Mouse (Mus musculus) liver, adult 2 months (tissue): ENCODE data around the gene Rag2. TPM values are rescaled to one million over a fixed set of nuclear protein-coding genes. Genes with fewer than 3 reads are reported as not detected.

Experiments used
- DNase-seq: peaks from one replicate; pipeline ENCODE4 v3.0.0-alpha.2; 2011; ENCODE audit warnings: low read depth, low spot score; ENCODE audit errors: extremely low read depth
- H3K27ac ChIP-seq: fragments of 200-500 bp; replicated peaks from 2 replicates; pipeline ENCODE4 v1.5.1; 2012; ENCODE audit warnings: low read depth, mild to moderate bottlenecking, control low read depth, inconsistent platforms, low read length; ENCODE audit not compliant: insufficient read depth
- H3K27me3 ChIP-seq: fragments of 200-500 bp; 2 replicates; pipeline ENCODE4 v1.6.1; 2012; ENCODE audit warnings: mild to moderate bottlenecking, moderate library complexity, low read length, inconsistent platforms; ENCODE audit not compliant: control insufficient read depth, insufficient read depth
- H3K36me3 ChIP-seq: fragments of 200-500 bp; 2 replicates; pipeline ENCODE4 v1.6.1; 2012; ENCODE audit warnings: low read length, inconsistent platforms; ENCODE audit not compliant: control insufficient read depth, insufficient read depth
- H3K4me1 ChIP-seq: fragments of 200-500 bp; 2 replicates; pipeline ENCODE4 v1.6.1; 2011; ENCODE audit warnings: low read length; ENCODE audit not compliant: control insufficient read depth, insufficient read depth
- H3K4me3 ChIP-seq: fragments of 200-500 bp; 2 replicates; pipeline ENCODE4 v1.5.1; 2011; ENCODE audit warnings: low read depth, mild to moderate bottlenecking, control low read depth, low read length, moderate library complexity; ENCODE audit not compliant: insufficient read depth
- H3K79me2 ChIP-seq: fragments of 200-500 bp; 2 replicates; pipeline ENCODE4 v1.6.1; 2012; ENCODE audit warnings: inconsistent platforms, mild to moderate bottlenecking, low read length, moderate library complexity; ENCODE audit not compliant: control insufficient read depth, insufficient read depth
- H3K9ac ChIP-seq: fragments of 200-500 bp; 2 replicates; pipeline ENCODE4 v1.6.1; 2012; ENCODE audit warnings: low read depth, mild to moderate bottlenecking, control low read depth, inconsistent platforms, low read length
- CTCF ChIP-seq: fragments of 200-500 bp; IDR thresholded peaks from 2 replicates; pipeline ENCODE4 v1.5.1; 2011; ENCODE audit warnings: low read depth, low read length, control low read depth
- POLR2A ChIP-seq: fragments of 200-500 bp; IDR thresholded peaks from 2 replicates; pipeline ENCODE4 v1.6.1; 2011; ENCODE audit warnings: low read length, control low read depth; ENCODE audit not compliant: insufficient read depth; ENCODE audit errors: extremely low read depth
- WGBS: fragments of 180-500 bp; shearing (Covaris S2); methylation state at CpG from one replicate; pipeline ENCODE4 v1.1.7; 2018; 5-methylcytosine and 5-hydroxymethylcytosine counted together
- polyA plus RNA-seq: library from polyadenylated mRNA; depleted of rRNA; stranded (reverse); fragments of >200 nt; gene quantifications from 2 replicates; pipeline ENCODE4 v1.2.3, GENCODE M21; 2012
- total RNA-seq: library from RNA; depleted of rRNA; stranded (reverse); fragments of >200 nt; gene quantifications from 2 replicates; pipeline ENCODE4 v1.2.3, GENCODE M21; 2014

Rag2 gene
- total and polyA plus RNA-seq, 2 experiments: not detected

DNA sequence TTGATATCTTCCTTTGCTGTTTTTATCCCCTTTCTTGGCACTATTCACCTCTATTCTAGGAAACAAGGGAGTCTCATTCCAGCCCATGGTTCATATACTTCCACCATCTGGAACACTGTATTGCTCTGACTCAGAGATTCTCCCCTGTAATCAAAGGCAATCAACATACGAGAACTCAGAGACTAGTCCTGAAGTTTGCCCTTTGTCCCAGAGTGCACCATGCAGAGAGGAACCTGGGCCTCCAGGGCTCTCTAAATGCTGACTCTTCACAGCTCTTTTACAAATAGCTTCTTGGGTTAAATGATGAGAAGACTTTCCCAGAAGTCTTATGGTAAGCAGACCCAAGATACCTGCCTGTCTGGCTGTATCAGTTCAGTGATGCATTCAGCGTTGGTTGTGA, 36.0 kb downstream of the Rag2 start:
- Histone ChIP-seq H3K36me3 (no peaks in the 10 kb centered on the region), H3K4me1 (no peaks in the 10 kb centered on the region), H3K27ac (no peak overlapping the region), H3K4me3 (no peak overlapping the region), H3K79me2 (no peaks in the 10 kb centered on the region), H3K9ac (no peak overlapping the region), H3K27me3 (0 out of 2 replicates have a peak, but pooled peaks cover 3% of the 10 kb centered on the region)
- DNase-seq: no peak
- WGBS: 66% methylated on average over 2 of the region's 2 CpGs
- TF ChIP-seq CTCF (no peak), POLR2A (no peak)

DNA sequence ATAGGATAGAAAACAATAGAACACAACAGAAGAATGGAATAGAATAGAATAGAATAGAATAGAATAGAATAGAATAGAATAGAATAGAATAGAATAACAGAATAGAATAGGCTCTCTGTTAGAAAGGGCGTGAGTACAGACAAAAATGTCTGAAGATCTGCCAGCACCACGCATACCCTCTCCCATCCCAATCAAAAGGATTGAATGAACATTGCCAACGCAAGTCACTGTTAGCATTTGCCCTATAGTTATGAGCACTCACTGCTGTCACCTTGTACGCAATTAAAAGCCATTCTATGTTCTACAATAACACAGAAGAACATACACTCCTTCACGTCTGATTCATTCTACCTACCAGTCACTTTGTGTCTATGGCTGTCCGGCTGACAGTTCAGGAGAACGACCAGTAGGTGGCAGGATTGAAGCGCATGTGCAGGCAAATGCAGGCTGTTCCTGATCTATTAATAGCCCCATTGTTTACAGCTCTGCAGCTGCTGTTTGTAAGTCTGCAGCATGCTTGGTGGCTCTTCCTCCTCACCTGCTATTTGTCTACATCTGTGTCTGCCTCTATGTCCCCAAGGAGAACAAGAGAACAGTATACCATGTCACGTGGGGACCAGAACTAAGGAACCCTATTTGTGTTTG, 40.7 kb downstream of the Rag2 start:
- H3K4me1 ChIP-seq: no peaks in the 10 kb centered on the region
- H3K36me3 ChIP-seq: no peaks in the 10 kb centered on the region
- no peaks in the 10 kb centered on the region for H3K27me3 ChIP-seq
- TF ChIP-seq POLR2A (no peak), CTCF (peak; percentile 91)
- H3K79me2 ChIP-seq: no peaks in the 10 kb centered on the region
- no peak overlapping the region for H3K27ac ChIP-seq
- 25% methylated on average over 9 of the region's 9 CpGs for whole genome bisulfite sequencing
- no peak overlapping the region for H3K9ac ChIP-seq
- peak; percentile 50 for DNase-seq
- H3K4me3 ChIP-seq: no peak overlapping the region

DNA sequence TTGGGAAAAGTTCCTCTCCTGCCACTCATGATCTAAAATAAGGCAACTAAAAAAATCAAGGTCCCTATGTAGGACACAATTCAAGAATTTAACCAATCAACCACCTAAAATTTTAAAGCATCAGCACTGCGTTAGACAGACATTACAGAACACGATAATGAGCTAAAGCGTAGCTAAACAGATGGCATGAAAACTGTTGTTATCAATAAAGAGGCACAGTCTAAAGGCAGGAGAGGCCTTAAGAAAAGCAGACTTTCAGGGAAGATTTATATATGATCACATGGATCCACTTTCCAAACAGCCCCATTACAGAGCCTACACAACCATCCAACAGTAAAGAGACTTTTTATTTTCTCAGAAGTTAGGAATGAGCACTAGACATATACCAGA, 41.2 kb downstream of the Rag2 start:
- no peak for DNase-seq
- Histone ChIP-seq H3K4me1 (no peaks in the 10 kb centered on the region), H3K27me3 (no peaks in the 10 kb centered on the region), H3K9ac (no peak overlapping the region), H3K79me2 (no peaks in the 10 kb centered on the region), H3K27ac (no peak overlapping the region), H3K36me3 (no peaks in the 10 kb centered on the region), H3K4me3 (no peak overlapping the region)
- TF ChIP-seq POLR2A (no peak), CTCF (no peak)
- WGBS: 93% methylated on average over 3 of the region's 3 CpGs

DNA sequence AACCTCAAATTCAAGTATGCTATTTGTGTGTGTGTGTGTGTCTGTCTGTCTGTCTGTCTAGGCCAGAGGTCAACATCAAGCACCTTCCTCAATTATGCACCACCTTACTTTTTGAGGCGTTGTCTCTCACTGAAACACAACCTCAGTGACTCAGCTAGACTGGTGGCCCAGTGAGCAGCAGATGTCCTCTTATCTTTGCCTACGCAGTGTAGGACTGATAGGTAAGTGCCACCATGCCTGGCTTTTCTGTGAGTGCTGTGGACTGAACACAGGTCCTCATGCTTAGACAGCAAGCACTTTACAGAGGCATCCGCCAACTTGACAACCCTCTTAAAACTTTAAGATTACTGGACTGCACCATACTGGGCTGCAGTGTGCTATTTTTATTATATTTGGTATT, 44.2 kb downstream of the Rag2 start:
- Histone ChIP-seq H3K27ac (no peak overlapping the region), H3K9ac (no peak overlapping the region), H3K4me3 (no peak overlapping the region), H3K36me3 (no peaks in the 10 kb centered on the region), H3K79me2 (no peaks in the 10 kb centered on the region), H3K4me1 (no peaks in the 10 kb centered on the region), H3K27me3 (no peaks in the 10 kb centered on the region)
- 96% methylated on average over 3 of the region's 3 CpGs for WGBS
- TF ChIP-seq CTCF: no peak
- no peak for TF ChIP-seq POLR2A
- DNase-seq: no peak

DNA sequence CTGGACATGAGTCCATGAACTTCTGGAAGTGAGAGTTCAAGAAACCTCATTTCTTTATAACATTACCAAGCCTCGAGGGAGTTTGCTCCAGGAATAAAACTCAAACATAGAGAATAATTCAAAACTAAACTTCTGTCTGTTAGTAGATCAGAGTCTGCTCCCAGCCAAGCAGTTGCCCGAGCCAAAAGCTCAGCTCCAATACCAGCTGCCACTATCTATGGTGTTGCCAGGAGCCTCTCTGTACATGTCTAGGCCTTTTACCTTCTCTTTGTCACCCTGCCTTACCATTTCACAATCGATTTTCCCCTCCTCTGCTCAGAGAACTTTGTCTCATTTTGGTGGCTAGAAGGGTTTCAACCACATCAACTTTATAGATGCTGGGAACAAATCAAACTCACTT, 49.0 kb downstream of the Rag2 start:
- DNase-seq: no peak
- no peak overlapping the region for H3K27ac ChIP-seq
- H3K4me3 ChIP-seq: no peak overlapping the region
- peaks cover 2% of the 10 kb centered on the region; the same call in 1 of the 2 replicates for H3K4me1 ChIP-seq
- WGBS: 65% methylated on average over 3 of the region's 3 CpGs
- H3K27me3 ChIP-seq: no peaks in the 10 kb centered on the region
- H3K36me3 ChIP-seq: no peaks in the 10 kb centered on the region
- no peak overlapping the region for H3K9ac ChIP-seq
- TF ChIP-seq CTCF (no peak), POLR2A (no peak)
- H3K79me2 ChIP-seq: peaks cover 3% of the 10 kb centered on the region; the same call in 1 of the 2 replicates

DNA sequence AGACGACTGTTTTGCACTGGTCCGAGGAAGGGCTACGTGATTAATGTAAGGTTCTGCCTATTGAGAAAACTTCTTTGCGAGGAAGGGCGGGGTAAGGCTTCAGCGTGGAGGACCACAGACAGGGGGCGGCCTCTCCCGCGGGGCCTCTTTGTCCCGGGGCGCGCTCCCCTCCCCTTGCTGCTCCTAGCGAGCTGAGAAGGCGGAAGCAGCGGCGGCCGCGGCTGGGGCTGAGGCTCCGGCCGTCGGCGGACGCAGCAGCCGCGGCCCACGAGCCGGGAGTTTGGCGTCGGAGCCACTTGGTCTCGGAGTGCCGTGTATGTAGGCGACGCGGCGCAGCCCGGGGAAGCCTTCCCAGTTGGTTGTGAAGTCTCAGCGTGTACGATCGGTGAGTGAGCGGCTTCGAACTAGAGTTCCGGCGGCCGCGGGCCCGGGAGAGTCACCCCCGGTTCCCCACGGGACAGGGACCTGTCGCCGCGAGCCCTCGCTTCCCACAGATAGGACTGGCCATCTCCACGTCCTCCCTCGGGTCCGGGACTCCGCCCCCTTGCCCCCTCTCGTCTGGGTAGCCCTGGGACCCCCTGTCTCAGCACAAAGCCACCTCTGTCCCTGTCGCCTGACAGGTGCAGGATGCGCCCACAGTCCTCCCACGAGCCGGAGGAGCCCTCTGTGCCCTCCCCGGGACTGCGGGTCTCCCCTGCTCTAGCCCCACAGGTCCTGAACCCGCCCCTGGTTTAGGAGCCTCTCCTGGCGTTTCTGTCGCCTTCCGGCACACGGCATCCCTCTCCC, 53.9 kb downstream of the Rag2 start, which contains the start of gene Traf6:
Gene Traf6 (plus strand): TSS at position 194 of the 786 bp plus-strand sequence.
- DNase-seq: peak; percentile 57
- Histone ChIP-seq H3K27me3 (no peaks in the 10 kb centered on the region), H3K9ac (peak within 1 kb of the TSS; percentile 97), H3K79me2 (peaks cover 10% of the 10 kb centered on the region; the same call in 1 of the 2 replicates), H3K4me1 (peaks cover 8% of the 10 kb centered on the region; the same call in 1 of the 2 replicates), H3K36me3 (no peaks in the 10 kb centered on the region), H3K27ac (peak within 1 kb of the TSS; percentile 17; the same call in 1 of the 2 replicates), H3K4me3 (peak within 1 kb of the TSS; percentile 98)
- TF ChIP-seq CTCF (peak; percentile 79), POLR2A (peak; percentile 46; the same call in 1 of the 2 replicates)
- under 1% methylated on average over 68 of the region's 68 CpGs for WGBS
